Mouse (Mus musculus) right cerebral cortex, adult 2 months (tissue): ENCODE results near the gene Narf.

Source experiments
- DNase-seq, 2 experiments: peaks; one replicate each; pipeline ENCODE4 v3.0.0; 2021 to 2022; ENCODE audit warnings: low spot score in 2 of 2

Gene Narf

DNA sequence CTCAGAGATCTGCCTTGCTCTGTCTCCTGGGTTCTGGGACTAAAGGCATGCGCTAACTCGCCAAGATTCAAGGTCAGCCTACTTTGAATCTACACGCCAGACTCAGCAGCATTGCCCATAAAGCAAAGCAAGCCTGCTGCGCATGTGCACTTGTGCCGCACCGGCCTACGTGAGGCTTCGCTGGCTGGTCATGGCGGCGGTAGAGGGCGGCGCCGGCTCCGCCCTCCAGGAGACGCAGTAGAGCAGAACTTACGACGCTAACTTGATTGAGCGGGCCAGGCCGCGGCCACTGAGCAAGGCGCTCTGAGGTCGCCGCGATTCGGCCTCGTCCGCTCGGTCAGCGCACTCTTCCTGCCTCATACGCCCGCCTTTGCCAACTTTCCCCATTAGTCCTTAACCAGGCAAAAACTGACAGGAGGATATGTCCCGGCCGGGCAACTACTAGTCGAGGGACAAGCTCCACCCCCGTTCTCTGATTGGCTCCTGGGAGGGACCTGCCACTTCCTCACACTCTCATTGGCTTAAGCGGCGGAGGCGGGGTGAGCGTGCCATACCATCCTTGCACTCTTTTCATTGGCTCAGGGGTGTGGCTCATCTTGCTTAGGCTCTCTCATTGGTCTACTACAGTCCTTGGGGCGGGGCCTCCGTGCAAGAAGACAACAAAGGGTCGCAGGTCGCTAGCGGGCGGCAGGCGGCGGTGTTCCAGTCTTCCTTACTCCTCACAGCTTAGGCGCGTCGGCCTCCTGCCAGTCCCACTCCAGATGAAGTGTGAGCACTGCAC lies at the start of gene Narf:
Narf (plus strand) TSS at position 690 of the 781 bp plus-strand sequence.
- peak; percentile 98 to 99 for DNase-seq

DNA sequence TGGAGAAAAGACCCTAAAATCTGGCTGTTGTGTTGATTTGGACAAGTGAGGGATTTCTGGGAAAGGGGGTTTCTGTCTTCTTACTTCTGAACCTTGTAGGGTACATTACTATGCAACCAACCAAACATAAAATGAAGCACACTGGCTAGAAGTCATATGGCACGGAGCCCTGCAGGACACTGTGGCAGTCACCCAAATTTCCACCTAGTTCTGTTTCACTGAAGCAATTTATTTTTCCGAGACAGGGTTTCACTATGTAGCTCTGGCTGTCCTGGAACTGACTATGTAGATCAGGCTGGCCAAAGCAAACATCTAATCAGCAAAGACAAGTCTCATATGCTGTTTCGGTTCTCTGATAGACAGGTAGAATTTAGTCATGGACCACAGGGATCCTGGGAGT lies 47.4 kb upstream of the Narf start:
- no peak for DNase-seq

DNA sequence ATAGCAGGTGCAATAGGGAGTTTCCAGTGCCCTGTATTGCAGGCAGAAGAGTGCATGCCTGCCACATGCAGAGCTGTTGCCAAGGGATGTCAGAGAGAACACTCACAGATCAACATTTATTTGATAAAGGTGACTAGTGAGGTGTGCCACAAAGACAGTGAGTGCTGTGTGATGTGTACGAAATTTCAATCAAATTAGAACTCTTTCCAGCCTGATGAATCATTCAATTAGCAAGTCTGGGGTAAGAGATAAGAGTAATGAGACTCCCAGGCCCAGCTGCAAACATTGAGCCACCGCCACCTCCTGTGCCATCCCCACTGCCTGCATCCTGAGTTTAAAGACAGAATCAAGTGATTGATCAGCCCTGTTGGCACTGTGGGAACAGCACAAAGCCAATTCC lies 44.3 kb upstream of the Narf start:
- no peak for DNase-seq

DNA sequence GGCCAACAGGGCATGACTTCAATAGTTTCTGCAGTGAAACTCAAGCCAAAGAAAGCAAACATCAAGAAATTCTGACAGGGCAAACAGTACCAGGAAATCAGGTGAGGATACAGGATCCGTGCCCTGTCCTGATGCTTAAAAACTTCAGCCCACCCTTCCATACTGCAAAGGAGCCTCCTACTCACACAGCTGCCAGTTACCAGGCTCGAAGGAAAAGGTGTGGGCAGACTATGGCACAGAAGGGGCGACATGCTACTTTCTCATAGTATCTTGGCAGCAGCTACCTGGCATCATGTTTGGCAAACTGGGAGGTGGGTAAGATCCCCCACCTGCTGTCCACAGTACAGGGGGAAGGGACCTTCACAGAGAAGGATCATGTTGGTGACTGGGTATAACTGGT lies 43.6 kb upstream of the Narf start:
- DNase-seq: peak in 1 of 2 experiments; percentile 17

DNA sequence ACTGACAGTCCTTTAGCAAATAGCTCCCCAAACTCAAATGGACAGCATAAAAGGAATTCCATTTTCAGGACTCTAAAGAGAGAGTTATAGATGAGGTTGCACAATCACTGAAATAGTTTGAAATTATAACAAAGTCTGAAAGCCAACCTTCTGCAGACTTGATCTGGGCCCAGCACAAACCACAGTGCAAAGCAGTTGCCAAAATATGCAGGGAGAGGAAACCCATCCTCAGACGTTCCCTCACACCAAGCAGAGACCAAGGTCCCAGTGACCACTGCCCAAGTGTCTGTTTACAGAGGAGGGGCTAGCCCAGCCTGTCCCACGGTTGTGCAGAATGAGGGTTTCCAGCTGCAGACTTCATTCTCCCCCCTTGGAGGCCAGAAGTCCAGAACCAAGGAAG lies 38.4 kb upstream of the Narf start:
- DNase-seq: no peak

DNA sequence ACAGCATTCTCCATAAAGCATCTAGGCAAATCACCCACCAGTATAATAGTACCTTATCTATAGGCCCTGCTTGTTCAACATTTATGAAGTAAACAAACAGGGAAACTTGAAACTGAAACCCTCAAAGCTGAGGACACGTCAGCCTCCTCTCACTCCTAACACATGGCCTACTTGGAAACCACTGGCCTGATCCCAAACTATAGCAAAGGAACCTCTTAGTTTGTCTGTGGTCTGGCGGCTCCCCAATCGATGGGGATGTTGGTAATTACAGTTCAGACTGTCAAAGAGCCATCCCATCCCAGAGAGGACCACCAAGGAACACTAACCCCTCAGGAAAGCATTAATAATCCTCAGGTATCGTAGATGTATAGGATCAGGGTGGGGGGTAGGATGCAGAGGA lies 37.2 kb upstream of the Narf start:
- DNase-seq: no peak

DNA sequence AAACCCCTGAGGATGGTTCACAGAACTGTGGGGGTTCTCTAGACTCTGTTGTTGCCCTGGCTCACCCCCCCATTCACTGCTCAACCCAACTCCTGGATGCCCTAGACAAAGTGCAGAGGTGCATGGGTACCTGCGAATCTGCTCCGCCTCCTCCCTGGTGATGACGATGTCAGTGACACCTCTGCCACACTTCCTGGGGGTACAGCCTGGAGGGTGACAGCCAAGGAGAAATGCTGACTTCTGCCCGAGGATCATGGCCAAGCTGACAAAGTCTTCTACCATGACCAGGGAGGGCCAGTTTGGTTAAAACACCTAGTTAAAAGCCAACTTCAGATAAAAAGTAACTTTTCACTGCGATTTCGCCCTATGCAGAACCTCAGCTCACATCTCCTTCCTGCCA lies 36.3 kb upstream of the Narf start:
- DNase-seq: no peak

DNA sequence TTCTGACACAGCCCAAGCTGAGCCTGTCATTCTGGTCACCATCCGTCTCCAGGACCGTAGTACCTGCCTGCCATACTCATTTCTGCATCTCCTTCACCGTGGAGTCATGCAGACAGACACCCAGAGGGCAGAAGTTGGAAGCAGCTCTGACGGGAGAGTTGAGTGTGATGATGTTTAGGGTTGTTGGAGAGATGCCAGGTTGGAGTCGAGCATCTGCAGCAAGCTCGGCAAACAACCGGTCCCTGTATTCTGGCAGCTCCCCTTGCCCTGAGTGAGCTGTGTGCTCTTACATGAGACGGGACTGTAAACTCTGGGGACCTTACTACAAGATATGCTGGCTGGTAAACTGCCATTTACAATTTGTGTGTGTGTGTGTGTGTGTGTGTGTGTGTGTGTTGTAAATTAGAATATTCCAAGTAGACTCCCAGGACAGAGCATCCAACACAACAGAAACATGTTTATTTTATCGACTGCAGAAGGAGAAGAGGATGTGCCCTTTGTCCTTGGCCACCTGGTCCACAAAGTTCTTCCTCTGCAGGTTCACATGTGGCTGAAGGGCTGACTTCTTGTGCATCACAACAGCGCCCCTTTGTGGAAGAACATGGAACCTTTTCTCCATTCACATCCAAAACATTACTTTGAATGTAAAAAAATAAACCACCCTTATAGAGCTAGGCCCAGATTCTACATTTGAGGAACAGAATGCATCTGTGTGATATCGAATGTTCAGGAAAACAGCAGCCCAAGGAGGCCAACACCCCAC lies 35.4 kb upstream of the Narf start:
- DNase-seq: peak; percentile 31 to 52

DNA sequence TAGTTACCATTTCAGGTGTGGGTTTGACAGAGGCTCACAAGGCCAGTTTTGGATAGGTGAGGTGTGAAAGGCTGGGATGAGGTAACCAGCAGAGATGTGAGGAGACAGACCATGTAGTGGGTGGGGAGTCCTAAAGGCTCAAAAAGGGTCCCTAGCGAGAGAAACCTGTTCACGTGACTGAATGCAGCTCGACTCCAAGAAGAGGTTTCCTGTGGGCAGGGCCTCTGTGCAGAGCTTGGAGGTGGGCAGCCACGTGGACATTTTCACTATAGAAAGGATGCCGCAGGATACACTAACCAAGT lies 33.2 kb upstream of the Narf start:
- no peak for DNase-seq

DNA sequence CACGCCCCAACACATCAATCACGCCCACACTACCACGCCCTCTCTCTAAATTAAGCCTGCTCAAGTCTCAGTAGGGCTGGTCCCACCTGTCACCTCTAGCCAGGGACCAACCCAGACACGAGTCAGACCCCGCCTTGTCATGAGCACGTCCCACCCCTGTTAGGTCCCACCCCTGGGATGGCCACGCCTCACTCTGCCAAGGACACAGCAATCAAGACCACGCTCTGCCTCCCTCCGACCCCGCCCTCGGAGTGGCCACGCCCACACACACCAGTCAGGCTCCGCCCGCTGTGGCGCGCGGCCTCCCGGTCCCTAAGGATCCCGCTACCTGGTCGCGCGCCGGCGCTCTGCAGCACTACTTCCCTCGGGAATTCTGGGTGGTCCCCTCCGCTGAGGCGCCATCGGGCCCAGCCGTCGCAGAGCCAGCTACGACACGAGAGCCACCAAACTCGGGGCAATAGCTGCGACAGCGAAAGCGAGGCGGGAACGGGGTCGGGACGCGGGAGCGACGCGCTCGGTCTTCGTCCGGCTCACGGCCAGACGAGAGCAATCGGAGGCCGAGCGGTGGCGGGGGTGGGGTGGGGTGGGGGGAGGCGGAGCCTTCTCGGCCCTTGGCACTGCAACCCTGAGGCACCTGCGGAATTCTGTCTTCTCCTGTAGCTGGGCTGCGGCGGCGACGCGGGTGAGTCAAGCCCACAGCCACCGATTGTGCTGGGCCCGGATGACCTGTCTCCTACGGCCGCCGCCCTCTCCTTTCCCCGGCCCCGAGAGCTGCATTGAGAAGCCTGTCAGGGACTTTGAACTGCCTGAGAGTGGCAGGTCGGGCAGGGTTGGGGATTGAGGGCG lies 32.7 kb upstream of the Narf start, which contains the start of the genes Hexdc and Ogfod3:
Hexdc (plus strand) TSS at position 273 of the 846 bp plus-strand sequence.
Ogfod3 (minus strand) TSS at position 551 of the 846 bp plus-strand sequence.
- peak; percentile 90 to 92 for DNase-seq

DNA sequence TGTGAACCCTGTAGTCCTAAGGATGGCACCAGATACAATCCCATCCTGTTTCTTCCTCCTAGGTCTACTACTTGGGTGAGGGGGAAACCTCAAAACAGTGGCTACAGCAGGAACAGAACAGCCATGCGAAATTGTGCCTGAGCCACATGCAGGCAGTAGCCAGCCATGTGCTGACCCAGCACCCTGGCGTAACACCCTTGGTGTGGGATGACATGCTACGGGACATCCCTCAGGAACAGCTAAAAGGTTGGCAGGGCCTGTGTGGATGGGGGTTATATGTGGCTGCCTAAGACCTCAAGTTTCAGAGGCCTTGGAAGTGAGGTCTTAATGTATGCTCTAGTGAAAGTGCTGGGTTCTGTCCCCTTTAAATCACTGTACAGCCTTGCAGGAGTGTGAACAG lies 20.2 kb upstream of the Narf start:
- no peak for DNase-seq

DNA sequence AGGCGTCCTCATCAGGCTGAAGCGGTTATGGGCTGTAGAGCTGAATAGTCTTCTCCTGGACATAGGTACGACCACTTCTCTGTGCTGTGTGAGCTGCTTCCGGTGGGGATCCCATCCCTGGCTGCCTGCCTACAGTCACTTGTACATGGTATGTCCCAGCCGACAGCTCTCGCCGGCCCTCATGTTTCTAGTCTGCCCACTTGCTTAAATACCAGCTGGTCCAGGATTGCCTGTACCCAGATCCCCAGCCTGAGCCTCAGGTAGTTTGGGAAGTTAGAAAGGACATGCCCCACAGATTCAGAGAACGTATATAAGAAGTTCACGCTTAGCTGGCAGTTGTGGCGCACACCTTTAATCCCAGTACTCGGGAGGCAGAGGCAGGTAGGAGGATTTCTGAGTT lies 17.3 kb upstream of the Narf start:
- no peak for DNase-seq

DNA sequence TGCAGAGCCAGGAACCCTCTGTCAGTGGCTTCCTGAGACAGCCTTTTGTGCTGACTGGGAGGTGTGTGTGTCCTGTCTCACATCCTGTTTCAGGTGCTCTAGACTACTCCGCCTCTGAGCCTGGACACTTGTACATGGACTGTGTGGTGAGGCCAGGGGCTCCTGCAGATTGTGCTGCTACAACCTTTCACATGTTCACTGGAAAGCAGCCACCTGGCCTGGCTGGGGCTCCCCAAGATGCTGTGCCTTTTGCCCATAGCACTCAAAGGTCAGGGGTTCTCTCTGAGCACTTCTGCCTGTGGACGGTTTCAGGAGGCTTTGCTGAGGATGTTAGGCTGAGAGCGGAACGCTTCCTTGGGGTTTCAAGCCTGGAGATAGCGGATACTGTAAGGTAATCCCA lies 16.3 kb upstream of the Narf start:
- no peak for DNase-seq

DNA sequence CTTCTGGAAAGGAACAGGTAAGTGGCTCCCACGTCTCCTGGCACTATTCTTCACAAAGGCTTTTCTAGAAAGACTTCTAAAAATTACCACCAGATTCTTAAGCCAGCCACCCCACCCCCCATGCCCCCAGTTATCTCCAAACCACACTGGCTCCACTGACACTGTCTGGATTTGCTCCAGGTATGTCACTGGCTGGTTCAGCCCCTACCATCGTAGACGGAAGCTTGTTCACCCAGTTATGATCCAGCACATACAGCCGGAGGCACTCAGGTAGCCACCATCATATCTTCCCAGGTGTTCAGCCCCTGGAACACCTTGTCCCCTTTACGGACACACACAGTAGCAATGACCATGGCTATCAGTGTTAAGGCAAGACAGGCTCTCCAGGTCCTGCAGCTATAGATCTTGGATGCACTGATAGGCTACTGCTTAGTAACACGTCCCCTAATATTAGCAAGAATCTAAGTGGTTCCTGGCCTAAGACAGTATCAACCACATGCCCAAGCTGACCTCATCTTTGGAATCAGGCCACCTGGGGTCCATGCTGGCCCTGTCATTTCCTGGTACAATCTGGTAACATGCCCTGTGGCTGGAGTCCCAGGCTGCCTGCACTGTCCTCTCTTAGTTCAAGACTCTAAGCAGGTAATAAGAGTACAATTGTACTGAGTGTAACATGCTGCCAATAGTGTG lies 15.6 kb upstream of the Narf start:
- no peak for DNase-seq

DNA sequence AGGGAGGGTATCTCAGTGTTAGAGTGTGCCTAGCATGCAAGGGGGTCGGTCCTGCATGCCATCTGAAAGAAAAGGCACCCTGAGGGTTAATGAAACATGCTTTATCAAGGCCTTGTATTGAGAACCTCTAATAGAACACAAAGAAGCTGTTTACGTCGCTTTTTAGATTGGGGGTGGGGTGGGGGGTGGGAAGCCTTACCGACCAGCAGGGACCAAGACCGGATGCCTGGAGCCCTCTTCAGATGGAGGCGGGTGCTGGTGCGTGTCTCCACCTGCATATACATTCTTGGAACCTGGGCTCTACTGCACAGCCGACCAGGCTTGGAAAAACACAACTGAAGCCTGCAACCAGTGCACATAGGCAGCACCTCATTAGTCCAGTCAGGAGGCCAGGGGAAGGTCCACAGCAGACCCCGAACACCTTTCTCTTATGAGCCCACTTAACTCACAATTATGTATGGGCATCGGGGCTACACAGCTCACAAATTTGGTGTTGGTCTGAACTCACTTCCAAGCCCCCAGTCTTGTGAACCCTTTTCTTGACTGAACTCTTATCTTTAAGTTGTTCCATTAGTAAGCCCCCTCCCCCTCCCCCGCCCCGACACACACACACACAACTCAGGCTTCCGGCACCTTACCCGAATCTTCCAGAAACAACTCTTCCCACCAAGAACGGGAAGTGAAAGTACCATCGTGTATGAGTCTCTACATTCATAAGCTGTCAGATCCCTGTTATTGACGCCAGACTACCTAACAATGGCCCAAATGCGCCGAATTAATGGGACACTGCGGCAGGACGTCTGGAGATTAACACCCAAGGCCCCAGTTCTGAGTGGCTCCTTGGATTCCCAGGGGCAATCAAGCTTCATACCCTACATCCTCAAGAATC lies 8.7 kb upstream of the Narf start:
- DNase-seq: no peak

DNA sequence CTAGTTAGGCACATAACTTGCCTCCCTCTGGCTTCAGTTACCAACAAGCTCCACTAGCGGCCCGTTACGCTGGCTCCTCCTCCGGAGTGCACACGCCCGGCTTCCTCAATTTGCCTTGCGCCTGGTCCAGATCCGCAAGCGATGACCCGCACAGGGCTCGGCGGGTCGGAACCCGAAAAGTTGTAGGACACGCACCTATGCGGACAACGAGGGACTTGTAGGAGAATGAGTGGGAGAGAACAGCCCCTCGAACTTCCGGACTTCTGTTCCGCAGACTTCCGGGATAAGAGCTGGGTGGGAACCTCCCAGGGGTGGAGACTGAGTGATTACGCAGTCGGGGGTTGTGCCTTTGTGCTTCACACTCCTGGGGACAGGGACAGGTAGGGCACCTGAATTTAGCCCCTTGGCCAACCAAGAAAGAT lies 8.0 kb upstream of the Narf start, which contains the start of gene Cybc1:
Cybc1 (minus strand) TSS at position 305 of the 422 bp plus-strand sequence.
- peak; percentile 73 to 76 for DNase-seq

DNA sequence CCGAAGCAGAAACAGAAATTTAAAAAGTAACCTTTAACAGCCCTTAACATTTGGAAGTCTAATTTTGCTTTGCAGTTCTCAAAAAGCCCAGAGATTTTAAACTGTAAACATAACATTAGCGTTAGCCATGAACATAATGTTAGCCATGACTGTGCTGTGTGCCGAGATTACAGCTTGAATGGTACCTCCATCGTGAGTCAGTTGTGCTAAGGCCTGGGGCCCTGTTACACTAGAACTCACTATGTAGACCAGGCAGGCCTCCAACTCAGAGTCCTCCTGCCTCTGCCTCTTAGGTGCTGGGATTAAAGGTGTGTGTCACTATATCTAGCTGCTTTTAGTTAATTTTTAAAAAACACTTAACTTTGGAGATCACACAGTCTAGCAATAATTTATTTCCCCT lies 5.9 kb upstream of the Narf start:
- DNase-seq: no peak

DNA sequence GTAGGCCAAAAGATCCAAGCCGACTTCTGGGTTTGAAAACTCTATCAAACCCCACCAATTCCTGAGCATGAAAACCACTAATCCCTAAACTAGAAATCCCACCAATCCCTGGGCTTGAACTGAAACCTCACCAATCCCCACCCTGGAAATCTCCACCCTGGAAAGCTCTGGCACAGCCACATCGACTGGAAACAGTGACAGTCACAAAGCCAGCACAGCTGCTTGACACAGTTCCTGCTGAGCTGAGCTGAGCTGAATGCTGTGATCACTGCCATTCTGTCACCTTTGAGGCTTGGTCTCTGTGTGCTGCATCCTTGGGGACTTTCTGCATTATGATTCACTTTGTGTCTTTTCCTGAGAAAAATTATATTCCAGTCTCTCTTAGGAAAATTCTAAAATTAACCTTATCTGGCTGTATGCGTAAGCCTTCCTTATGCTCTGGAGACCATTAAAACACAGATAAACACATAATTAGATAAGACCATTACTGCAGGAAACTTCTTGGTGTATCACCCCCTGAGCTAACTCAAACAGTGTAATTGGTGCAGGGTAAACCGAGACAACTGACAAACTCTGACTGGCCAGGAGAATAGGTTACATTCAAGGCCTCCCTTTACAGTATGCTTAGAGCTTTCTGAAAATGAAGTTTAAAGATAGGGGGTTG lies 5.3 kb upstream of the Narf start:
- peak in 1 of 2 experiments; percentile 24 for DNase-seq

DNA sequence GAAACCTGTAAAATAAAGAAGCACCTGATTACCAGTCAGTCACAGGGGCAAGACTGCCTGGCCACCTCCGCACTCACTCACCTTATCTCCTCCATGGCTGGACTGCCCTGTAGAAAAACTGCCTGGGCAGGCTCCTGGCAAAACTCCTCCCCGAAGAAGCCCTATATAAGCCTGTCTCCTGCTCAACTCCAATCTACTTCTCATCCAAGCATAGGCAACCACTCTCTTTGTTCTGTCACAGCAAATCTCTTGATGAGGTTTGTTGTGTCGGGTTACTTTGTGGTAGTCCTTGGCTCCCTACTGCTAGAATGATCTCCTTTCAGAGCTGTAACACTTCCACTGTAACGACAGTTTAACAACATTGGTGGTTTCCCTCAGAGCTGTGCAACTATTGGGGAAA lies 4.3 kb upstream of the Narf start:
- DNase-seq: no peak
